Mouse (Mus musculus) large intestine, adult 2 months (tissue): ENCODE results near the gene Sync. TPM values are rescaled to one million over a fixed set of nuclear protein-coding genes. Genes with fewer than 3 reads are reported as not detected.

Experiments
- DNase-seq: peaks from one replicate; pipeline ENCODE4 v3.0.0-alpha.2; 2012; ENCODE audit warnings: low read depth, low spot score
- WGBS: fragments of 180-500 bp; shearing (Covaris S2); methylation state at CpG from one replicate; pipeline ENCODE4 v1.1.7; 2018; 5-methylcytosine and 5-hydroxymethylcytosine counted together
- polyA plus RNA-seq: library from polyadenylated mRNA; depleted of rRNA; stranded (reverse); fragments of >200 nt; gene quantifications from 2 replicates; pipeline ENCODE4 v1.2.3, GENCODE M21; 2012

Gene Sync
- polyA plus RNA-seq, 1 experiment: 1.1 TPM

GRCm38 (mm10) chr4:129297724-129298123 is 10.3 kb downstream of the Sync start:
- DNase-seq: no peak
- WGBS: 75% methylated on average over 4 of the region's 4 CpGs

- no peak for DNase-seq
- 70% methylated on average over 10 of the region's 10 CpGs for WGBS
Measured at GRCm38 (mm10) chr4:129299121-129299520, 11.7 kb downstream of the Sync start.

GRCm38 (mm10) chr4:129303401-129303800 is 16.0 kb downstream of the Sync start:
- WGBS: 69% methylated on average over 5 of the region's 5 CpGs
- DNase-seq: no peak

GRCm38 (mm10) chr4:129303816-129304215 is 16.4 kb downstream of the Sync start:
- 76% methylated on average over 9 of the region's 9 CpGs for WGBS
- no peak for DNase-seq

- WGBS: 47% methylated on average over 1 of the region's 1 CpGs
- DNase-seq: no peak
Measured at GRCm38 (mm10) chr4:129304306-129304705, 16.9 kb downstream of the Sync start.

- 47% methylated on average over 1 of the region's 1 CpGs for WGBS
- DNase-seq: no peak
Measured at GRCm38 (mm10) chr4:129307936-129308335, 20.5 kb downstream of the Sync start.

GRCm38 (mm10) chr4:129313886-129314285 is 26.5 kb downstream of the Sync start:
- 45% methylated on average over 3 of the region's 3 CpGs for WGBS

GRCm38 (mm10) chr4:129320876-129321275 is 33.5 kb downstream of the Sync start:
- no peak for DNase-seq

More at GRCm38 (mm10) chr4:129313886-129314285, 26.5 kb downstream of the Sync start:
- no peak for DNase-seq

GRCm38 (mm10) chr4:129322042-129322441 is 34.6 kb downstream of the Sync start:
- DNase-seq: no peak

More at GRCm38 (mm10) chr4:129320876-129321275, 33.5 kb downstream of the Sync start:
- 48% methylated on average over 1 of the region's 1 CpGs for WGBS

GRCm38 (mm10) chr4:129323491-129323890 is 36.1 kb downstream of the Sync start:
- no peak for DNase-seq
- WGBS: 77% methylated on average over 1 of the region's 1 CpGs

More at GRCm38 (mm10) chr4:129322042-129322441, 34.6 kb downstream of the Sync start:
- 87% methylated on average over 5 of the region's 5 CpGs for WGBS

GRCm38 (mm10) chr4:129324756-129325155 is 37.3 kb downstream of the Sync start:
- WGBS: 54% methylated on average over 1 of the region's 1 CpGs
- DNase-seq: no peak

- no peak for DNase-seq
- WGBS: 34% methylated on average over 1 of the region's 1 CpGs
Measured at GRCm38 (mm10) chr4:129326191-129326590, 38.8 kb downstream of the Sync start.

GRCm38 (mm10) chr4:129332846-129333245 is 45.4 kb downstream of the Sync start:
- WGBS: 20% methylated on average over 1 of the region's 1 CpGs
- no peak for DNase-seq

GRCm38 (mm10) chr4:129334677-129335215 is 47.3 kb downstream of the Sync start:
- peak; percentile 7 for DNase-seq
- under 1% methylated on average over 62 of the region's 62 CpGs for whole genome bisulfite sequencing

- WGBS: 2% methylated on average over 72 of the region's 73 CpGs
- peak; percentile 91 for DNase-seq
Measured at GRCm38 (mm10) chr4:129335216-129336074, 48.0 kb downstream of the Sync start, which contains the start of the genes Rbbp4 and Zbtb8os. Rbbp4 (minus strand) TSS chr4:129335370. Zbtb8os (plus strand) TSS chr4:129335695.

- DNase-seq: peak; percentile 4
- WGBS: 28% methylated on average over 14 of the region's 14 CpGs
Measured at GRCm38 (mm10) chr4:129336291-129336690, 48.9 kb downstream of the Sync start.

GRCm38 (mm10) chr4:129339743-129340142 is 52.3 kb downstream of the Sync start:
- DNase-seq: no peak
- 66% methylated on average over 3 of the region's 3 CpGs for WGBS

- 96% methylated on average over 1 of the region's 1 CpGs for WGBS
- DNase-seq: no peak
Measured at GRCm38 (mm10) chr4:129341888-129342287, 54.5 kb downstream of the Sync start.

- 81% methylated on average over 2 of the region's 2 CpGs for WGBS
- no peak for DNase-seq
Measured at GRCm38 (mm10) chr4:129342705-129343104, 55.3 kb downstream of the Sync start.

- DNase-seq: no peak
- WGBS: 47% methylated on average over 15 of the region's 15 CpGs
Measured at GRCm38 (mm10) chr4:129346481-129347154, 59.2 kb downstream of the Sync start.
